Mouse (Mus musculus): ENCODE data around the gene Aagab. TPM values are rescaled to one million over a fixed set of nuclear protein-coding genes. Genes with fewer than 3 reads are reported as not detected.
A peak's percentile ranks its signal among the peaks of the same experiment; 100 is the strongest.

Gene Aagab
- polyA plus RNA-seq, 1 experiment from 2014 or later, result 30.3 TPM

- WGBS, result 49% methylated on average over 10 of the region's 10 CpGs
- peaks cover 76% of the 10 kb centered on the region for H3K4me1 ChIP-seq
- no peak overlapping the region for H3K4me3 ChIP-seq (replicated peaks)
- H3K4me2 ChIP-seq (replicated peaks), result no peak overlapping the region
- no peak for ATAC-seq (ENCODE audit: insufficient number of reproducible peaks, low FRiP score, low TSS enrichment, low read depth)
- no peaks in the 10 kb centered on the region for H3K9me3 ChIP-seq (replicated peaks)
- H3K36me3 ChIP-seq, result peaks cover 35% of the 10 kb centered on the region
- H3K27me3 ChIP-seq, result no peaks in the 10 kb centered on the region
- no peak overlapping the region for H3K9ac ChIP-seq
- H3K27ac ChIP-seq (replicated peaks), result no peak overlapping the region
Observed at GRCm38 (mm10) chr9:63663222-63663621, 60.8 kb downstream of the Aagab start.

- H3K27ac ChIP-seq (replicated peaks), result no peak overlapping the region
- H3K9me3 ChIP-seq (replicated peaks), result no peaks in the 10 kb centered on the region
- WGBS, result 64% methylated on average over 2 of the region's 2 CpGs
- H3K36me3 ChIP-seq, result peaks cover 35% of the 10 kb centered on the region
- H3K9ac ChIP-seq, result no peak overlapping the region
- H3K4me3 ChIP-seq (replicated peaks), result no peak overlapping the region
- ATAC-seq (ENCODE audit: insufficient number of reproducible peaks, low FRiP score, low TSS enrichment, low read depth), result no peak
- H3K27me3 ChIP-seq, result no peaks in the 10 kb centered on the region
- peaks cover 76% of the 10 kb centered on the region for H3K4me1 ChIP-seq
- no peak overlapping the region for H3K4me2 ChIP-seq (replicated peaks)
Observed at GRCm38 (mm10) chr9:63664300-63664745, 61.9 kb downstream of the Aagab start.

- H3K36me3 ChIP-seq, result peaks cover 35% of the 10 kb centered on the region
- no peak overlapping the region for H3K4me2 ChIP-seq (replicated peaks)
- H3K9me3 ChIP-seq (replicated peaks), result no peaks in the 10 kb centered on the region
- 32% methylated on average over 13 of the region's 13 CpGs for WGBS
- H3K4me1 ChIP-seq, result peaks cover 70% of the 10 kb centered on the region
- H3K27me3 ChIP-seq, result no peaks in the 10 kb centered on the region
- no peak overlapping the region for H3K4me3 ChIP-seq (replicated peaks)
- H3K9ac ChIP-seq, result no peak overlapping the region
- peak overlapping the region; percentile 41 for H3K27ac ChIP-seq (replicated peaks)
- peak; percentile 68; the same call in 1 of the 2 replicates for ATAC-seq (ENCODE audit: insufficient number of reproducible peaks, low FRiP score, low TSS enrichment, low read depth)
Observed at GRCm38 (mm10) chr9:63664792-63665646, 62.6 kb downstream of the Aagab start.

- Histone ChIP-seq H3K27me3 (no peaks in the 10 kb centered on the region), H3K36me3 (peaks cover 29% of the 10 kb centered on the region), H3K9ac (no peak overlapping the region), H3K4me2 (replicated peaks) (no peak overlapping the region), H3K4me3 (replicated peaks) (no peak overlapping the region), H3K27ac (replicated peaks) (peak overlapping the region; percentile 49; the same call in 1 of the 2 replicates), H3K4me1 (peaks cover 65% of the 10 kb centered on the region), H3K9me3 (replicated peaks) (no peaks in the 10 kb centered on the region)
- WGBS, result 60% methylated on average over 18 of the region's 18 CpGs
- ATAC-seq (ENCODE audit: insufficient number of reproducible peaks, low FRiP score, low TSS enrichment, low read depth), result no peak
Observed at GRCm38 (mm10) chr9:63666612-63667372, 64.3 kb downstream of the Aagab start.

- no peak for ATAC-seq (ENCODE audit: insufficient number of reproducible peaks, low FRiP score, low TSS enrichment, low read depth)
- Histone ChIP-seq H3K27me3 (no peaks in the 10 kb centered on the region), H3K27ac (replicated peaks) (0 out of 2 replicates have a peak overlapping the region, but pooled peaks have one; percentile 49), H3K9me3 (replicated peaks) (no peaks in the 10 kb centered on the region), H3K9ac (no peak overlapping the region), H3K36me3 (peaks cover 23% of the 10 kb centered on the region), H3K4me3 (replicated peaks) (no peak overlapping the region), H3K4me2 (replicated peaks) (no peak overlapping the region), H3K4me1 (peaks cover 68% of the 10 kb centered on the region)
- 76% methylated on average over 8 of the region's 8 CpGs for WGBS
Observed at GRCm38 (mm10) chr9:63667373-63667724, 64.9 kb downstream of the Aagab start.

- Histone ChIP-seq H3K9ac (no peak overlapping the region), H3K4me1 (peaks cover 74% of the 10 kb centered on the region), H3K4me2 (replicated peaks) (no peak overlapping the region), H3K9me3 (replicated peaks) (no peaks in the 10 kb centered on the region), H3K36me3 (peaks cover 11% of the 10 kb centered on the region; the same call in 1 of the 2 replicates), H3K4me3 (replicated peaks) (no peak overlapping the region), H3K27ac (replicated peaks) (no peak overlapping the region), H3K27me3 (no peaks in the 10 kb centered on the region)
- WGBS, result 74% methylated on average over 1 of the region's 1 CpGs
- no peak for ATAC-seq (ENCODE audit: insufficient number of reproducible peaks, low FRiP score, low TSS enrichment, low read depth)
Observed at GRCm38 (mm10) chr9:63668621-63669020, 66.2 kb downstream of the Aagab start.

GRCm38 (mm10) chr9:63669816-63670215, 67.4 kb downstream of the Aagab start:
- no peak overlapping the region for H3K9ac ChIP-seq
- peaks cover 11% of the 10 kb centered on the region; the same call in 1 of the 2 replicates for H3K36me3 ChIP-seq
- no peak overlapping the region for H3K4me3 ChIP-seq (replicated peaks)
- peaks cover 69% of the 10 kb centered on the region for H3K4me1 ChIP-seq
- no peak for ATAC-seq (ENCODE audit: insufficient number of reproducible peaks, low FRiP score, low TSS enrichment, low read depth)
- H3K27me3 ChIP-seq, result no peaks in the 10 kb centered on the region
- WGBS, result 93% methylated on average over 7 of the region's 7 CpGs
- no peaks in the 10 kb centered on the region for H3K9me3 ChIP-seq (replicated peaks)
- no peak overlapping the region for H3K27ac ChIP-seq (replicated peaks)
- H3K4me2 ChIP-seq (replicated peaks), result no peak overlapping the region

GRCm38 (mm10) chr9:63672797-63673493, 70.5 kb downstream of the Aagab start:
- Histone ChIP-seq H3K4me2 (replicated peaks) (no peak overlapping the region), H3K9me3 (replicated peaks) (no peaks in the 10 kb centered on the region), H3K27ac (replicated peaks) (peak overlapping the region; percentile 63; the same call in 1 of the 2 replicates), H3K4me3 (replicated peaks) (no peak overlapping the region), H3K27me3 (no peaks in the 10 kb centered on the region), H3K9ac (no peak overlapping the region), H3K36me3 (peaks cover 6% of the 10 kb centered on the region; the same call in 1 of the 2 replicates), H3K4me1 (peaks cover 41% of the 10 kb centered on the region)
- ATAC-seq (ENCODE audit: insufficient number of reproducible peaks, low FRiP score, low TSS enrichment, low read depth), result peak; percentile 43; the same call in 1 of the 2 replicates
- WGBS, result 49% methylated on average over 8 of the region's 8 CpGs

- 0 out of 2 replicates have a peak overlapping the region, but pooled peaks have one; percentile 29 for H3K27ac ChIP-seq (replicated peaks)
- no peak overlapping the region for H3K4me2 ChIP-seq (replicated peaks)
- no peaks in the 10 kb centered on the region for H3K27me3 ChIP-seq
- H3K4me1 ChIP-seq, result peaks cover 39% of the 10 kb centered on the region
- ATAC-seq (ENCODE audit: insufficient number of reproducible peaks, low FRiP score, low TSS enrichment, low read depth), result no peak
- 81% methylated on average over 3 of the region's 3 CpGs for WGBS
- no peak overlapping the region for H3K9ac ChIP-seq
- no peak overlapping the region for H3K4me3 ChIP-seq (replicated peaks)
- no peaks in the 10 kb centered on the region for H3K9me3 ChIP-seq (replicated peaks)
- H3K36me3 ChIP-seq, result peaks cover 6% of the 10 kb centered on the region; the same call in 1 of the 2 replicates
Observed at GRCm38 (mm10) chr9:63673494-63673805, 71.0 kb downstream of the Aagab start.

- H3K4me3 ChIP-seq (replicated peaks), result no peak overlapping the region
- H3K9ac ChIP-seq, result no peak overlapping the region
- WGBS, result 81% methylated on average over 10 of the region's 10 CpGs
- no peak overlapping the region for H3K4me2 ChIP-seq (replicated peaks)
- peaks cover 33% of the 10 kb centered on the region for H3K4me1 ChIP-seq
- H3K36me3 ChIP-seq, result peaks cover 6% of the 10 kb centered on the region; the same call in 1 of the 2 replicates
- no peaks in the 10 kb centered on the region for H3K27me3 ChIP-seq
- no peaks in the 10 kb centered on the region for H3K9me3 ChIP-seq (replicated peaks)
- ATAC-seq (ENCODE audit: insufficient number of reproducible peaks, low FRiP score, low TSS enrichment, low read depth), result no peak
- H3K27ac ChIP-seq (replicated peaks), result no peak overlapping the region
Observed at GRCm38 (mm10) chr9:63674613-63675012, 72.2 kb downstream of the Aagab start.

GRCm38 (mm10) chr9:63677621-63678020, 75.2 kb downstream of the Aagab start:
- ATAC-seq (ENCODE audit: insufficient number of reproducible peaks, low FRiP score, low TSS enrichment, low read depth), result no peak
- Histone ChIP-seq H3K4me1 (peaks cover 33% of the 10 kb centered on the region), H3K4me2 (replicated peaks) (no peak overlapping the region), H3K4me3 (replicated peaks) (no peak overlapping the region), H3K9ac (no peak overlapping the region), H3K27ac (replicated peaks) (no peak overlapping the region), H3K36me3 (no peaks in the 10 kb centered on the region), H3K9me3 (replicated peaks) (no peaks in the 10 kb centered on the region), H3K27me3 (no peaks in the 10 kb centered on the region)
- 39% methylated on average over 3 of the region's 3 CpGs for WGBS
